Mouse (Mus musculus) layer of hippocampus, adult 11-12 months (tissue): Measurements from ENCODE around the gene Prdm10.
A peak's percentile ranks its signal among the peaks of the same experiment; 100 is the strongest.

Source experiments
- DNase-seq: peaks from one replicate; pipeline ENCODE4 v3.0.0; 2022; ENCODE audit warnings: low spot score

The Prdm10 gene

GRCm38 (mm10) chr9:31304358-31304757, 24.0 kb downstream of the Prdm10 start:
- DNase-seq = no peak

GRCm38 (mm10) chr9:31305117-31305516, 24.8 kb downstream of the Prdm10 start:
- no peak for DNase-seq

GRCm38 (mm10) chr9:31305807-31306206, 25.5 kb downstream of the Prdm10 start:
- DNase-seq = no peak

- no peak for DNase-seq
Observed at GRCm38 (mm10) chr9:31307232-31307631, 26.9 kb downstream of the Prdm10 start.

- DNase-seq = no peak
Observed at GRCm38 (mm10) chr9:31309041-31309440, 28.7 kb downstream of the Prdm10 start.

GRCm38 (mm10) chr9:31310662-31311061, 30.3 kb downstream of the Prdm10 start:
- DNase-seq = no peak

- DNase-seq = no peak
Observed at GRCm38 (mm10) chr9:31313876-31314275, 33.5 kb downstream of the Prdm10 start.

GRCm38 (mm10) chr9:31315983-31316382, 35.6 kb downstream of the Prdm10 start:
- peak; percentile 25 for DNase-seq

GRCm38 (mm10) chr9:31318956-31319355, 38.6 kb downstream of the Prdm10 start:
- no peak for DNase-seq

- no peak for DNase-seq
Observed at GRCm38 (mm10) chr9:31320734-31321133, 40.4 kb downstream of the Prdm10 start.

- no peak for DNase-seq
Observed at GRCm38 (mm10) chr9:31321526-31321925, 41.2 kb downstream of the Prdm10 start.

GRCm38 (mm10) chr9:31322090-31322489, 41.8 kb downstream of the Prdm10 start:
- no peak for DNase-seq

- DNase-seq = no peak
Observed at GRCm38 (mm10) chr9:31330816-31331215, 50.5 kb downstream of the Prdm10 start.

- peak; percentile 78 for DNase-seq
Observed at GRCm38 (mm10) chr9:31331246-31331645, 50.9 kb downstream of the Prdm10 start.

GRCm38 (mm10) chr9:31331906-31332305, 51.6 kb downstream of the Prdm10 start:
- DNase-seq = no peak

- DNase-seq = no peak
Observed at GRCm38 (mm10) chr9:31332826-31333225, 52.5 kb downstream of the Prdm10 start.

GRCm38 (mm10) chr9:31334991-31335390, 54.7 kb downstream of the Prdm10 start:
- no peak for DNase-seq

GRCm38 (mm10) chr9:31344289-31344831, 64.0 kb downstream of the Prdm10 start:
- DNase-seq = no peak

- DNase-seq = no peak
Observed at GRCm38 (mm10) chr9:31346575-31347080, 66.3 kb downstream of the Prdm10 start.

GRCm38 (mm10) chr9:31348458-31348857, 68.1 kb downstream of the Prdm10 start:
- no peak for DNase-seq

- DNase-seq = peak; percentile 75
Observed at GRCm38 (mm10) chr9:31348915-31349314, 68.6 kb downstream of the Prdm10 start.

- no peak for DNase-seq
Observed at GRCm38 (mm10) chr9:31352716-31353115, 72.4 kb downstream of the Prdm10 start.

- DNase-seq = no peak
Observed at GRCm38 (mm10) chr9:31353518-31353917, 73.2 kb downstream of the Prdm10 start.

GRCm38 (mm10) chr9:31354051-31354450, 73.7 kb downstream of the Prdm10 start:
- DNase-seq = no peak
